ENCODE assay signal across 25 mouse cellular contexts in genomic region chr7:136926178-136926577, GRCm38 (mm10). TPM values are rescaled to one million over a fixed set of nuclear protein-coding genes. Genes with fewer than 3 reads are reported as not detected.
DNase-seq lines count a peak whose midpoint lies in the region; ATAC-seq lines count a peak whose summit lies in the region.
"Had no signal": no experiment of that assay in that cellular context is flagged by ENCODE, and none has a peak within 500 bp of the region (broad histone marks: within the 10 kb centered on the region; RNA-seq: fewer than 3 reads in every experiment).

No protein-coding gene starts in this region.

- no peaks in the 10 kb centered on the region for H3K36me3 ChIP-seq in heart, embryonic 10.5 days
- H3K36me3 ChIP-seq in limb, embryonic 13.5 days = no peaks in the 10 kb centered on the region
- H3K36me3 ChIP-seq in limb, embryonic 10.5 days = no peaks in the 10 kb centered on the region
- H3K36me3 ChIP-seq: embryonic facial prominence, embryonic 12.5 days; embryonic facial prominence, embryonic 15.5 days; forebrain, embryonic 12.5 days; hindbrain, embryonic 12.5 days; hindbrain, embryonic 15.5 days had no signal

- H3K27ac ChIP-seq in heart, embryonic 10.5 days = no peak overlapping the region
- H3K27ac ChIP-seq in limb, embryonic 13.5 days = no peak overlapping the region
- H3K27ac ChIP-seq in limb, embryonic 10.5 days = no peak overlapping the region
- H3K27ac ChIP-seq: embryonic facial prominence, embryonic 12.5 days; embryonic facial prominence, embryonic 15.5 days; forebrain, embryonic 12.5 days; hindbrain, embryonic 12.5 days; hindbrain, embryonic 15.5 days had no signal

- no peaks in the 10 kb centered on the region for H3K9me3 ChIP-seq in heart, embryonic 10.5 days
- no peaks in the 10 kb centered on the region for H3K9me3 ChIP-seq in limb, embryonic 13.5 days
- H3K9me3 ChIP-seq in limb, embryonic 10.5 days (replicated peaks) = no peaks in the 10 kb centered on the region
- H3K9me3 ChIP-seq: embryonic facial prominence, embryonic 12.5 days; embryonic facial prominence, embryonic 15.5 days; forebrain, embryonic 12.5 days; hindbrain, embryonic 12.5 days; hindbrain, embryonic 15.5 days had no signal

- DNase-seq in embryo, embryonic 11 days = peak; percentile 20
- DNase-seq in embryo, embryonic 9.5 days (ENCODE audit: extremely low spot score) = no peak
- DNase-seq in heart, embryonic 10.5 days (ENCODE audit: low spot score) = peak; percentile 52
- DNase-seq in heart, adult 18-20 months = no peak
- DNase-seq in limb, embryonic 10.5 days (ENCODE audit: low spot score) = no peak
- DNase-seq in testis, postnatal 10 days (ENCODE audit: low spot score) = peak; percentile 27
- no peak for DNase-seq in testis, postnatal 14 days (ENCODE audit: low spot score)
- DNase-seq: adrenal gland, postnatal 10 days; adrenal gland, postnatal 36 days; B cell, adult 2 months; cerebellum, adult 18-20 months; cerebellum, adult 9-10 months; cerebellum, postnatal 14 days; gastrocnemius, postnatal 10 days; gastrocnemius, postnatal 36 days had no signal

- no peak overlapping the region for H3K4me2 ChIP-seq in limb, embryonic 13.5 days (replicated peaks)
- H3K4me2 ChIP-seq: embryonic facial prominence, embryonic 12.5 days; embryonic facial prominence, embryonic 15.5 days; forebrain, embryonic 12.5 days; heart, embryonic 11.5 days; hindbrain, embryonic 12.5 days; hindbrain, embryonic 15.5 days had no signal

- 0 out of 2 replicates have a peak, but pooled peaks cover 17% of the 10 kb centered on the region for H3K27me3 ChIP-seq in heart, embryonic 10.5 days (ENCODE audit: insufficient read depth, poor library complexity, severe bottlenecking)
- 0 out of 2 replicates have a peak, but pooled peaks cover 3% of the 10 kb centered on the region for H3K27me3 ChIP-seq in limb, embryonic 13.5 days
- peaks cover 59% of the 10 kb centered on the region for H3K27me3 ChIP-seq in limb, embryonic 10.5 days (ENCODE audit: low read depth, poor library complexity, severe bottlenecking)
- H3K27me3 ChIP-seq: CH12.LX; embryonic facial prominence, embryonic 12.5 days; embryonic facial prominence, embryonic 15.5 days; forebrain, embryonic 12.5 days; hindbrain, embryonic 12.5 days; hindbrain, embryonic 15.5 days; Patski had no signal

- H3K4me1 ChIP-seq in heart, embryonic 10.5 days = peaks cover 19% of the 10 kb centered on the region
- H3K4me1 ChIP-seq in limb, embryonic 13.5 days = peaks cover 34% of the 10 kb centered on the region
- H3K4me1 ChIP-seq in limb, embryonic 10.5 days = peaks cover 37% of the 10 kb centered on the region

- WGBS in heart, embryonic 10.5 days = 75% methylated on average over 9 of the region's 9 CpGs
- WGBS in limb, embryonic 13.5 days = 20% methylated on average over 9 of the region's 9 CpGs
- 21% methylated on average over 9 of the region's 9 CpGs for WGBS in limb, embryonic 10.5 days

- H3K4me3 ChIP-seq in heart, embryonic 10.5 days = no peak overlapping the region
- H3K4me3 ChIP-seq in limb, embryonic 13.5 days = no peak overlapping the region
- no peak overlapping the region for H3K4me3 ChIP-seq in limb, embryonic 10.5 days
- H3K4me3 ChIP-seq: embryonic facial prominence, embryonic 12.5 days; embryonic facial prominence, embryonic 15.5 days; forebrain, embryonic 12.5 days; hindbrain, embryonic 12.5 days; hindbrain, embryonic 15.5 days had no signal

- 0 out of 2 replicates have a peak overlapping the region, but pooled peaks have one; percentile 25 for H3K9ac ChIP-seq in limb, embryonic 13.5 days
- H3K9ac ChIP-seq: embryonic facial prominence, embryonic 12.5 days; embryonic facial prominence, embryonic 15.5 days; forebrain, embryonic 12.5 days; hindbrain, embryonic 12.5 days; hindbrain, embryonic 15.5 days had no signal

- no peak for ATAC-seq in limb, embryonic 13.5 days (ENCODE audit: low FRiP score, low read depth)
- ATAC-seq: forebrain, embryonic 16.5 days; Patski had no signal

RNA-seq across cellular contexts. Expression of gene Mgmt, which starts 31.8 kb away (rescaled TPM):
- 5.7 and 6.1 TPM in 2 replicates for polyA plus RNA-seq in heart, embryonic 10.5 days (2016; fragmentation: Nextera tagmentation; extraction: Ambion mirVana)
- 1 to 10 TPM; 5.9 to 6.0 TPM for total RNA-seq in heart, adult 18-20 months (2021)
- 5.7 and 6.3 TPM in 2 replicates for polyA plus RNA-seq in limb, embryonic 13.5 days (2015; fragmentation: Nextera tagmentation; extraction: Ambion mirVana)
- 4.2 and 4.5 TPM in 2 replicates for polyA plus RNA-seq in limb, embryonic 10.5 days (2016; fragmentation: Nextera tagmentation; extraction: Ambion mirVana)
- polyA plus RNA-seq: Patski had no signal

Comparison
In these comparisons a context has a peak if more than half of its experiments do, and no peak if none do; other contexts are left out.
1. DNase-seq: peak in embryo, embryonic 11 days (single experiment), heart, embryonic 10.5 days (single experiment) and testis, postnatal 10 days (single experiment); none in embryo, embryonic 9.5 days (single experiment), heart, adult 18-20 months (0 of 2), limb, embryonic 10.5 days (single experiment) and testis, postnatal 14 days (single experiment).